Comparison of ENCODE assay signal across 26 mouse cellular contexts in the genomic region with DNA sequence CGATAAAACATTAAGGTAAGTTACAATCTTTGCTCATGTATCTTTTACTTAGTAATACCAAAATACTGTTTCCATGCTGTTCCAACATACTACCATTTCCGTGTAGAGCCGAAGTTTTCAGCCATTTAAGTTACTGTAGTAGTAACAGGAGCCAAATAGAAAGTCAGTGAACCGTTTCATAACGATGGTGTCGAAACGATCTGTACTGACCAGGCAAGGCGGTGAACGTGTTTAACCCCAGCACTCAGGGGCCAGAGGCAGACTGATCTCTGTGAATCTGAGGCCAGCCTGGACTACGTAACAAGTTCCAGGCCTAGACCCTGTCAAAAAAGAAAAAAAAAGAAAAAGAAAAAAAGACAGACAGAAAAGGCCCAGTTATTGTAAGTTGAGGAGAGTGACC. TPM values are rescaled to one million over a fixed set of nuclear protein-coding genes. Genes with fewer than 3 reads are reported as not detected.
DNase-seq lines count a peak whose midpoint lies in the region; ATAC-seq and TF ChIP-seq lines count a peak whose summit lies in the region.
"Had no signal": no experiment of that assay in that cellular context is flagged by ENCODE, and none has a peak within 500 bp of the region (broad histone marks: within the 10 kb centered on the region; RNA-seq: fewer than 3 reads in every experiment).

No protein-coding gene starts in this region.

- H3K4me3 ChIP-seq in liver, adult 2 months (ENCODE audit: insufficient read depth, low read depth, low read length): no peak overlapping the region
- H3K4me3 ChIP-seq in liver, postnatal 0 days (ENCODE audit: low read depth, low read length): no peak overlapping the region
- H3K4me3 ChIP-seq: embryonic facial prominence, embryonic 10.5 days; embryonic facial prominence, embryonic 12.5 days; forebrain, embryonic 10.5 days; forebrain, embryonic 12.5 days had no signal

- H3K4me1 ChIP-seq in liver, adult 2 months (ENCODE audit: control insufficient read depth, insufficient read depth, low read length): peaks cover 27% of the 10 kb centered on the region
- peaks cover 9% of the 10 kb centered on the region; the same call in 1 of the 2 replicates for H3K4me1 ChIP-seq in liver, postnatal 0 days (ENCODE audit: insufficient read depth)
- H3K4me1 ChIP-seq: embryonic facial prominence, embryonic 10.5 days; embryonic facial prominence, embryonic 12.5 days; forebrain, embryonic 10.5 days; forebrain, embryonic 12.5 days had no signal

- peaks cover 46% of the 10 kb centered on the region for H3K36me3 ChIP-seq in liver, adult 2 months (ENCODE audit: control insufficient read depth, insufficient read depth, low read length)
- H3K36me3 ChIP-seq in liver, postnatal 0 days (replicated peaks; ENCODE audit: insufficient read depth, low read length): peaks cover 82% of the 10 kb centered on the region

- H3K9me3 ChIP-seq in liver, postnatal 0 days (ENCODE audit: low read length): no peaks in the 10 kb centered on the region
- H3K9me3 ChIP-seq: embryonic facial prominence, embryonic 10.5 days; embryonic facial prominence, embryonic 12.5 days; forebrain, embryonic 10.5 days; forebrain, embryonic 12.5 days; G1E had no signal

- H3K27ac ChIP-seq in liver, adult 2 months (replicated peaks; ENCODE audit: insufficient read depth, low read depth, low read length): peak overlapping the region; percentile 55
- H3K27ac ChIP-seq in liver, postnatal 0 days (ENCODE audit: low read depth): no peak overlapping the region
- H3K27ac ChIP-seq: embryonic facial prominence, embryonic 10.5 days; embryonic facial prominence, embryonic 12.5 days; forebrain, embryonic 10.5 days; forebrain, embryonic 12.5 days had no signal

- peak; percentile 11 for DNase-seq in kidney, adult 11 months
- DNase-seq in kidney, postnatal 25 days: no peak
- peak; percentile 68 for DNase-seq in kidney, adult 9 months
- no peak for DNase-seq in kidney, postnatal 10 days
- peak; percentile 97 for DNase-seq in liver, adult 2 months (ENCODE audit: extremely low read depth, low read depth, low spot score)
- no peak for DNase-seq in liver, postnatal 0 days
- DNase-seq: adrenal gland, adult 8-10 months; adrenal gland, postnatal 14 days; adrenal gland, postnatal 36 days; B cell, adult 2 months; cerebellum, adult 11-12 months; cerebellum, adult 2 months; cerebellum, adult 9-10 months; cerebellum, postnatal 10 days; cerebellum, postnatal 25 days had no signal

- 39% methylated on average over 10 of the region's 10 CpGs for WGBS in liver, adult 2 months
- 83% methylated on average over 10 of the region's 10 CpGs for WGBS in liver, postnatal 0 days (ENCODE audit: insufficient replicate concordance)

- no peak for TF ChIP-seq CTCF in liver, adult 2 months (IDR thresholded peaks at IDR 0.05; ENCODE audit: low read depth, low read length)
- no peak for TF ChIP-seq CTCF in liver, postnatal 0 days (IDR thresholded peaks at IDR 0.05; ENCODE audit: low read depth)

- no peak for ATAC-seq in liver, postnatal 0 days
- ATAC-seq: activated CD4-positive, CD25-positive, alpha-beta regulatory T cell, adult 4 months; CD4-positive, CD25-positive, alpha-beta regulatory T cell, adult 4 months; forebrain, embryonic 14.5 days; forebrain, embryonic 16.5 days; Patski had no signal

- H3K27me3 ChIP-seq in liver, adult 2 months (ENCODE audit: control insufficient read depth, insufficient read depth, low read length): no peaks in the 10 kb centered on the region
- H3K27me3 ChIP-seq in liver, postnatal 0 days (ENCODE audit: insufficient read depth, low read length): no peaks in the 10 kb centered on the region
- H3K27me3 ChIP-seq: CH12.LX; embryonic facial prominence, embryonic 12.5 days; forebrain, embryonic 12.5 days; Patski had no signal

- no peak overlapping the region for H3K9ac ChIP-seq in liver, adult 2 months (ENCODE audit: low read depth, low read length)
- no peak overlapping the region for H3K9ac ChIP-seq in liver, postnatal 0 days (replicated peaks)
- H3K9ac ChIP-seq: embryonic facial prominence, embryonic 12.5 days; forebrain, embryonic 12.5 days had no signal

- no peak for TF ChIP-seq EP300 in liver, postnatal 0 days (IDR thresholded peaks at IDR 0.05; ENCODE audit: low read depth)

- H3K79me2 ChIP-seq in liver, adult 2 months (ENCODE audit: control insufficient read depth, insufficient read depth, low read length): peaks cover 8% of the 10 kb centered on the region; the same call in 1 of the 2 replicates

- H3K4me2 ChIP-seq in liver, postnatal 0 days (ENCODE audit: low read depth, low read length): no peak overlapping the region
- H3K4me2 ChIP-seq: embryonic facial prominence, embryonic 12.5 days; forebrain, embryonic 12.5 days had no signal

- no peak for TF ChIP-seq POLR2A in liver, adult 2 months (IDR thresholded peaks at IDR 0.05; ENCODE audit: extremely low read depth, insufficient read depth, low read length)

RNA-seq across cellular contexts. Expression of a gene that starts 7.4 kb away (rescaled TPM):
- 28.9 and 35.5 TPM in 2 replicates for total RNA-seq in liver, adult 2 months (2014; rRNA removed)
- 33.4 and 34.2 TPM in 2 replicates for polyA plus RNA-seq in liver, adult 2 months (2012; rRNA removed)
- 43.1 and 45.8 TPM in 2 replicates for polyA plus RNA-seq in liver, postnatal 0 days (2015; fragmentation: Nextera tagmentation; extraction: Ambion mirVana)

RNA-seq across cellular contexts. Expression of a gene that starts 7.8 kb away (rescaled TPM):
- total RNA-seq in liver, adult 2 months (2014; rRNA removed): 149 and 153 TPM in 2 replicates
- 201 and 244 TPM in 2 replicates for polyA plus RNA-seq in liver, adult 2 months (2012; rRNA removed)
- polyA plus RNA-seq in liver, postnatal 0 days (2015; fragmentation: Nextera tagmentation; extraction: Ambion mirVana): 383 and 408 TPM in 2 replicates

Comparison
In these comparisons a context has a peak if more than half of its experiments do, and no peak if none do; other contexts are left out.
1. DNase-seq: peak in kidney, adult 11 months (single experiment), kidney, adult 9 months (single experiment) and liver, adult 2 months (single experiment); none in kidney, postnatal 25 days (0 of 2), kidney, postnatal 10 days (single experiment) and liver, postnatal 0 days (single experiment).